Mouse (Mus musculus) thymus, adult 2 months (tissue): ENCODE results near the gene Ltbp3.

Experiments used
- CTCF ChIP-seq: fragments of 200-500 bp; IDR thresholded peaks from 2 replicates; pipeline ENCODE4 v1.5.1; 2012; ENCODE audit warnings: mild to moderate bottlenecking, control low read depth, low read length, moderate library complexity, borderline replicate concordance; ENCODE audit not compliant: control insufficient read depth, poor library complexity, insufficient read depth; ENCODE audit errors: extremely low read depth
- POLR2A ChIP-seq: fragments of 200-500 bp; IDR thresholded peaks from 2 replicates; pipeline ENCODE4 v1.6.1; 2012; ENCODE audit warnings: mild to moderate bottlenecking, low read length, control low read depth, moderate library complexity; ENCODE audit not compliant: control insufficient read depth, poor library complexity, insufficient read depth; ENCODE audit errors: extremely low read depth

- TF ChIP-seq POLR2A, result no peak
- TF ChIP-seq CTCF, result no peak
Observed at GRCm38 (mm10) chr19:5730314-5731186, 10.2 kb upstream of the Ltbp3 start.
